Mouse (Mus musculus) retina, postnatal 7 days (tissue): ENCODE measurements around the gene Mmp14.

Experiments used
- DNase-seq: peaks from one replicate; pipeline ENCODE4 v3.0.0-alpha.2; 2012; ENCODE audit warnings: low read depth, low spot score

Gene Mmp14

GRCm38 (mm10) chr14:54475941-54476844 is 44.8 kb downstream of the Mmp14 start, which contains the start of gene Rem2:
Rem2 (plus strand) TSS chr14:54476100.
- peak; percentile 71 for DNase-seq

- DNase-seq: no peak
These were observed 45.9 kb downstream of the Mmp14 start for GRCm38 (mm10) chr14:54477172-54477909.

DNA sequence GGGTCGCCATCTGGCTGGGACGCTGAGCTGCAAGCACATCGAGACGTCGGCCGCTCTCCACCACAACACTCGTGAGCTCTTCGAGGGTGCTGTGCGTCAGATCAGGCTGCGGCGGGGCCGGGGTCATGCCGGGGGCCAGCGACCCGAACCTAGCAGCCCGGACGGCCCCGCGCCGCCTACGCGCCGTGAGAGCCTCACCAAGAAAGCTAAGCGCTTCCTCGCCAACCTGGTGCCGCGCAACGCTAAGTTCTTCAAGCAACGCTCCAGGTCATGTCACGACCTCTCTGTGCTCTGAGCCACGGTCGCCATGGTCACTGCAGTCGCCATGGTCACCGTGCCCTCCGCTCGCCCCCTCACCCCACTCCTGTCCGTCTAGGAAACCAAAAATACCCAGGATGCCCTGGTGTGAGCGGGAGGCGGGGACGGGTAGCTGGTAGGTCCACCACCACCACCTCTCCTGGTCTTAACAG is 48.1 kb downstream of the Mmp14 start:
- no peak for DNase-seq

GRCm38 (mm10) chr14:54480673-54481072 is 49.3 kb downstream of the Mmp14 start:
- DNase-seq: no peak

DNA sequence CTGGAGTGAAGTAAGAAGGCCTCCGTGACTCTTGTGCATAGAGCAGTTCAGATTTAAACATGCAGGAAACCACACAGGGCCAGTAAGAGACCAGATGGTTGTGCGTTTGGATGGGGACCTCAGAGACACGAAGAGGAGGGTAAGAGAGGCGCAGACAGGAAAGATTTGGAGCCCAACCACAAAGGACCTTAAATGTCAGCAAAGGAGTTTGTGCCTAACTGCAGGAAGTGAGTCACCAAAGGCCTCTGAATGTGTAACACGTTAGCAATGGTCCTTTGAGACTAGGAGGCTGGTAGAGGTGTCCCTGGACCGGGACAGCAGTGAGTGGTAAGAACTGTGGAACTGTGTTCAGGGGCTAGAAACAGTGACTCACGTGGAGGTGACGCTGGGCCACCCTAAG is 50.0 kb downstream of the Mmp14 start:
- no peak for DNase-seq

DNA sequence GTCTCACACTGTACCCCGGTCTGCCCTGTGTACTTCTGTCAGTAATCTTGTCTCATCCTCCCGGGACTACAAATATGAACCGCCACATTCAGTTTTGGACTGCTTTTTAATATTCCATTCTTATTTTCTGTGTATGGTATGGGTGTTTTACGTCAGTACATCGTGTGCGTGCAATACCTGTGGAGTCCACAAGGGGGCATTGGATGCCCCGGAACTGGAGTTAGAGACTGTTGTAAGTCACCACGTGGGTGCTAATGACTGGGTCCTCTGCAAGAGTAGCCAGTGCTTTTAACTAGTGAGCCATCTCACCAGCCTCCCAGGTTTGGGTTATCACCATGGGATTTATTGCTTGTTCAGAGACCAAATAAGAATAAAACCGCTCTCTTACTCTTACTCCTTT is 51.1 kb downstream of the Mmp14 start:
- no peak for DNase-seq

DNA sequence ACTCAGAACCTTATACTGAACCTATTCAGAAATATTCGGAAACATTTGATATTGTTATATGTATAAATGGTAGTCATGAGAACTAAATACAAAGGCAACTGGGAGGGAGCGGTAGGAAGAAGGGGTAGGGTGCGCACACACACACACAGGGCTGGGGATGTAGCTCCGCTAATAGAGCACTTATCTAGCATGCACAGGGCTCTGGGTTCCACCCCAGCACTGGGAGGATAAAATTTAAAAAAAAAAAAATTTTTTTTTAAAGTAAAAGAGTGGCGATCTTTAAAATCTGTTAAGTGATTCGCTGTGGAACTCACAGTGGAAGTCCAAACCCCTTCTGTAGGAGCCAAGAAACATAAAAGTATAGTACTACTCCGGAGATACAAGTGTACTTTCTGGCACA is 54.5 kb downstream of the Mmp14 start:
- no peak for DNase-seq

- no peak for DNase-seq
These were observed 56.3 kb downstream of the Mmp14 start for GRCm38 (mm10) chr14:54487732-54488131.

- no peak for DNase-seq
These were observed 56.9 kb downstream of the Mmp14 start for GRCm38 (mm10) chr14:54488350-54488749.

DNA sequence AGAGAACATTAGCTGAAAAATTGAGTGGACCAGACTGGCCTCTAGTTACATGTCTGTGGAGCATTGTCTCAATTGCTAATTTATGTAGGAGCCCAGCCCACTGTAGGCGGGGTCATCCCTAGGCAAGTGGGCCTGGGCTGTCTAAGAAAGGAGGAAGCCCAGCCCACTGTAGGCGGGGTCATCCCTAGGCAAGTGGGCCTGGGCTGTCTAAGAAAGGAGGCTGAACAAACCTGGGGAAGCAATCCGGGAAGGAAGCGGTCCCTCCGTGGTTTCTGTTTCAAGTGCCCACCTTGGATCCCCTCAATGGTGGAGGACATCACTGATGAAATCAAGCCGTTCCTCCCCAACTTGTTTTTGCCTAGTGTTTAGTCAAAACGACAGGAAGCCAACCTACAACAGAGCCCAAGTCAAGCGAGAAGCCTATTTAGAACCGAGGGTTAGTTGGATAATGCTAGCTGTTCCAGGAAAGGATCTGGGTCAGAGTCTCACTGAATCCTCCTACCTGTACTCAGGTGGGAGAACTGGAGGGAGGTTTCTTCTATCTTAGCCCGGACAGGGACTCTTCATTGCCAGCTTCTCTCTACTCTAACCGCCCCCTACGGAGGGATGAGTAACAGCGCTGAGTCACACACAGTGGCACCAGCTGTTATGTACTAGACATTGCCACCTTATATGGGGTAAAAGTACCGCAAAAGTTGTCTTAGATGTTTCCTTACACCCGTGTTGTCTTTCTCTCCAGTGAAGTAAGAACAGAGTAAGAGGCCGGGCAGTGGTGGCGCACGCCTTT is 61.1 kb downstream of the Mmp14 start:
- DNase-seq: no peak

GRCm38 (mm10) chr14:54493236-54493635 is 61.8 kb downstream of the Mmp14 start:
- no peak for DNase-seq

DNA sequence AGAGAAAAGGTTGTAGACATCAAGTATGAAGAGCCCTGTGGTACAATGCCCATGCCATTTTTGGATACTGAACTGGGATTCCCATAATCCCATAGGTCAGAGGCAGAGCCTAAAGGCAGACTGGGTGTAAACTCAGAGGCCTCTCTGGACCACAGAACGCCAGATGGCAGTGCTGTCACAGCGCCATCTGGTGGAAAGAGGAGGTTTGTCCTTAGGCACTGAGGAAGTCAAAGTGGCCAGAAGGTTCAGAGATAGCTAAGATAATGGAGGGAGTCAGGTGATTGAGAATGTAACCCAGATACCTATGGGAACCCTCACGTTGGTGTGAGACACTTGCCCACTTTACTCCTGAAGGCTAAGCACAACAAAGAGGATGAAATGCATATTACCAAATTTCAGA is 62.8 kb downstream of the Mmp14 start:
- DNase-seq: peak; percentile 56
